Mouse (Mus musculus) lung, embryonic 14.5 days (tissue): ENCODE results near the gene Sgms1. TPM values are rescaled to one million over a fixed set of nuclear protein-coding genes. Genes with fewer than 3 reads are reported as not detected.

ENCODE experiments used
- ATAC-seq: fragments of 200-750 bp; cut with Nextera tagmentation; 2 replicates; pipeline ENCODE4 v1.8.0; 2017; ENCODE audit warnings: mild to moderate bottlenecking, moderate TSS enrichment, moderate library complexity; ENCODE audit not compliant: insufficient read depth
- DNase-seq: peaks from one replicate; pipeline ENCODE4 v3.0.0-alpha.2; 2015
- H3K27ac ChIP-seq: fragments of 300-500 bp; sonication (generic); 2 replicates; pipeline ENCODE4 v1.5.1; 2014; ENCODE audit warnings: low read depth, mild to moderate bottlenecking, moderate library complexity
- H3K27me3 ChIP-seq: fragments of 300-500 bp; sonication (generic); 2 replicates; pipeline ENCODE4 v1.6.1; 2014; ENCODE audit warnings: low read length, control low read depth; ENCODE audit not compliant: insufficient read depth
- H3K36me3 ChIP-seq: fragments of 300-500 bp; sonication (generic); 2 replicates; pipeline ENCODE4 v1.6.1; 2014; ENCODE audit warnings: control low read depth; ENCODE audit not compliant: insufficient read depth
- H3K4me1 ChIP-seq: fragments of 300-500 bp; sonication (generic); 2 replicates; pipeline ENCODE4 v1.6.1; 2014; ENCODE audit warnings: antibody characterized with exemption, control low read depth; ENCODE audit not compliant: insufficient read depth
- H3K4me2 ChIP-seq: fragments of 300-500 bp; sonication (generic); 2 replicates; pipeline ENCODE4 v1.6.1; 2014; ENCODE audit warnings: mild to moderate bottlenecking
- H3K4me3 ChIP-seq: fragments of 300-500 bp; sonication (generic); 2 replicates; pipeline ENCODE4 v1.5.1; 2014; ENCODE audit warnings: low read depth, low read length
- H3K9ac ChIP-seq: fragments of 300-500 bp; sonication (generic); 2 replicates; pipeline ENCODE4 v1.6.1; 2014
- H3K9me3 ChIP-seq: fragments of 300-500 bp; sonication (generic); 2 replicates; pipeline ENCODE4 v1.6.1; 2016; ENCODE audit warnings: low read depth, low read length, control low read depth
- CTCF ChIP-seq: IDR thresholded peaks from 2 replicates; pipeline ENCODE4 v1.5.1; 2016; ENCODE audit warnings: antibody characterized with exemption, low read depth
- WGBS: fragments of 180-500 bp; shearing (Covaris S2); extraction: QIAGEN DNeasy Blood & Tissue Kit; methylation state at CpG from one replicate; pipeline ENCODE4 v1.1.7; 2014; 5-methylcytosine and 5-hydroxymethylcytosine counted together
- polyA plus RNA-seq: library from polyadenylated mRNA; unstranded; fragments of >200 nt; fragmentation: Nextera tagmentation; extraction: Ambion mirVana; gene quantifications from 2 replicates; pipeline ENCODE4 v1.2.1, GENCODE M21; 2014

Sgms1 gene
- polyA plus RNA-seq, 1 experiment from 2014 or later: 50.2 TPM

DNA sequence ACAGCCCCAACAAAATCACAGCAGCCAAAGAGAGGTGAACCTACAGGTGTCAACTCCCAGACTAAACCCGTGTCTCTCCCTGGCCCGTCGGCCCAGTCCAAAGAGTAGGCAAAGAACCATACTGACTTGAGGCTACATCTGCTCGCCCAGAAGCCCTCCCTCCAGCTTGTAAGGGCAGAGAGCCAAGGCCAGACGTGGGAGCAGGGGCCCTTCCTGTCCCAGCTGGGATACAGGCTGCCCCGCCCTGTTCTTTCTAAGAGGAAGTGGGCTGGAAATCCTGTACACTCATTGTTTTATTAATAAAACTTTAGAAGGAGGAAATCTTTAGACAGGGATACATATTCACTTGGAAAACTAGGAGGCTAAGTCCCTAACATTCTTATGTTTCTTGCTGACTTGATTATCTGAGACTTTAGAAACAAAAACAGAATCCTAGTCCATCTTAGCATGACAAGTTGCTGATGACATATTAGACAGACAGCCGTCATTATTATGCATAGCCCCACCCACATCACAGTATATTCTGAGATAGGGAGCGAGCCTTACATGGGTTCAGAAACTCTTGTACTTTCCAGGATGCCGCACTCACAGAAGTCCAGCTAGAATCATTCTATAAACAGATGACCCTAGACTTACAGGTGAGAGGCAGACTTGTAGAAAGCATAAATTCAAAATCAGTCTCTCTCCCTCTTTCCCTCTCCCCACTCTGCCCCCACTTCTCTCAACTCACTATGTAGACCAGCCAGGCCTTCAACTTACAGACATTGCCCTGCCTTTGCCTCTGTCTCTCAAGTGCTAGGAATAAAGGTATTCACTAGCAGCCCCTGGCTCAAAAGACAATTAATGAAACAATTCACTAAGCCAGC, 85.3 kb downstream of the Sgms1 start:
- TF ChIP-seq CTCF: no peak
- H3K9me3 ChIP-seq: no peaks in the 10 kb centered on the region
- no peaks in the 10 kb centered on the region for H3K36me3 ChIP-seq
- no peak overlapping the region for H3K4me3 ChIP-seq
- no peaks in the 10 kb centered on the region for H3K27me3 ChIP-seq
- peak overlapping the region; percentile 94 for H3K27ac ChIP-seq
- peaks cover 19% of the 10 kb centered on the region for H3K4me1 ChIP-seq
- ATAC-seq: peak; percentile 79
- WGBS: 33% methylated on average over 9 of the region's 9 CpGs
- peak; percentile 86 for DNase-seq
- no peak overlapping the region for H3K9ac ChIP-seq
- peak overlapping the region; percentile 34 for H3K4me2 ChIP-seq

DNA sequence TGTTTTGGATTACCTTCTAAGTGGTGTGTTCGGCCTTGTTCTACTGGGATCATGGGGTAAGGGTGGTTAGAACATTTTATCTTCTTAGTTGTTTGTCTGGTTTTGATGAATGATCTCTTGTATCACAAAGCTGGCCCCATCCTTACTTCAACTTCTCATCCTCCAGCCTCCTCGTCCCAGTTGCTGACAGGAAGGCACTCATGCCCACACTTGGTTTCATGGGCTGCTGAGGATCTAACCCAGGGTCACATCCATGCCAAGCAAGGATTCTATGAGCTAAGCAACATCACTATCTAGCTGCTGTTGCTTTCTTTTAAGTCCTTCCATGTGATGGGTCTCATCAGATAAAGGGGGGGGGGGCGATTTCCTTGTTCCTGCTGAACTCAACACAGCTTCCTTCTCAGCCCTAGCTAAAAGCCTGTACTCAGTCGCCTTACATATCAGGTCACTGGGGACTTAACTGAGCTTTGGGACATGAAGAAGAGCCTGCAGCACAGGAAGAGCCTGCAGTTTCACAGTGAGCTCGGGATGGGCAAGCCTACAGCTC, 86.6 kb downstream of the Sgms1 start:
- no peak overlapping the region for H3K9ac ChIP-seq
- TF ChIP-seq CTCF: no peak
- DNase-seq (no peak), ATAC-seq (no peak)
- 78% methylated on average over 5 of the region's 5 CpGs for WGBS
- H3K27ac ChIP-seq: no peak overlapping the region
- H3K4me3 ChIP-seq: no peak overlapping the region
- no peaks in the 10 kb centered on the region for H3K36me3 ChIP-seq
- peaks cover 19% of the 10 kb centered on the region for H3K4me1 ChIP-seq
- no peaks in the 10 kb centered on the region for H3K27me3 ChIP-seq
- H3K9me3 ChIP-seq: no peaks in the 10 kb centered on the region
- no peak overlapping the region for H3K4me2 ChIP-seq

DNA sequence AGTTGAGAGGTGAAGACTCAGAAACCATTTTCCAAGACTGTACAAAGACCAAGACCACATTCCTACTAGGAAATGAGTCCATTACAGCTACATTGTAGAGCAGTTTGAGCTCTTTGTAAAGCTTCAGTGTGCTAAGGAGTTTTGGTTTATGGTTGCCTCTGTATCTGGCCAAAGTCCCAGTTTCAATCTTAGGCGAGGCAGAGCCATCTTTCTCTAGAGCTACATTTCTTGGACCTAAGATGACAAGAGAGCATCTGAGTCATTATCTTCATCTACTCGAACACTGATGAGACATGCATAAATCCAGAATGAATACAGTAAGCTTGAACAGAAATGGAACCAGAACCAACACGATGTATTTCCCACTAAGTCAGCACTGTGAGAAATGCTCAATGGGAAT, 87.9 kb downstream of the Sgms1 start:
- TF ChIP-seq CTCF: no peak
- Histone ChIP-seq H3K27me3 (no peaks in the 10 kb centered on the region), H3K4me3 (no peak overlapping the region), H3K4me2 (no peak overlapping the region), H3K9me3 (no peaks in the 10 kb centered on the region), H3K27ac (no peak overlapping the region), H3K4me1 (peaks cover 19% of the 10 kb centered on the region), H3K36me3 (no peaks in the 10 kb centered on the region), H3K9ac (no peak overlapping the region)
- ATAC-seq (no peak), DNase-seq (no peak)
- 71% methylated on average over 3 of the region's 3 CpGs for WGBS

DNA sequence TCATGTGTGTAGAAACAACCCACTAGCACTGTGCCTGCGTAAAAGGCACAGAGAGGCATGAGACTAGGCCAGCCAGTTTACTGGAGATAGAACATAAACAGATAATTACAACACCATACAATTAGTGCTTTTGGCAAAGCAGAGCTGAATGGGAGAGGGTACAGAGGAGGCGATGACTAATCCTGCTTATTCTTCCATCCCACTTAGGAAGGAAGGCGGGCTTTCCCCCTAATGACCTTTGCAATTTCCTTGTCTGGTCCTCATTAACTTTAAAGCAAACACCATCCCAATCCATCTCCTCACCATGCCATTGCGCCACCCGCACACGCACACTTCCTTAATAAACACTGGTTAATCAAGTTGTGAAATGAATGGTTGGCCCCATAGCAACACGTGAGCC, 91.3 kb downstream of the Sgms1 start:
- no peak overlapping the region for H3K9ac ChIP-seq
- DNase-seq: no peak
- no peaks in the 10 kb centered on the region for H3K27me3 ChIP-seq
- 77% methylated on average over 7 of the region's 7 CpGs for WGBS
- H3K4me1 ChIP-seq: no peaks in the 10 kb centered on the region
- TF ChIP-seq CTCF: no peak
- ATAC-seq: no peak
- no peak overlapping the region for H3K4me2 ChIP-seq
- H3K9me3 ChIP-seq: no peaks in the 10 kb centered on the region
- H3K36me3 ChIP-seq: no peaks in the 10 kb centered on the region
- no peak overlapping the region for H3K27ac ChIP-seq
- H3K4me3 ChIP-seq: no peak overlapping the region

DNA sequence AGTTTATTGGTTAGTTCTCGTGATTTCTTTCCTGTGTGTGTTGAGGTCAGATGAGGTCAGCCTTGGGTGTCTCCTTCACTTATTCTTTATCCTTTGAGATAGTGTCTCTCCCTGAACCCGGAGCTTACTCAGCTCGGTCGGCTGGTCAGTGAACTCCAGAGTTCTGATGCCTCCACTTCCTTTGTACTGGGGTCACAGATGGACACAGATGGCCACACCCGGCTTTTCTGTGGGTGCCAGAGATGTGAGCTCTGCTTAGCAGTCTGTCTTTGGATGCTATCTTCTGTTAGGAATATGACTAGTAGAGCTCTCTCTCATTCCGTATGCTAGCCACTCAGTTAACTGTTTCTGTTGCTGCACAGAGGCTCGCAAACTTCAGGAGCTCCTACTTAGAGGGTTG, 92.7 kb downstream of the Sgms1 start:
- Histone ChIP-seq H3K4me3 (no peak overlapping the region), H3K27ac (no peak overlapping the region), H3K4me2 (no peak overlapping the region), H3K9me3 (no peaks in the 10 kb centered on the region), H3K4me1 (peaks cover 5% of the 10 kb centered on the region), H3K9ac (no peak overlapping the region), H3K27me3 (no peaks in the 10 kb centered on the region), H3K36me3 (no peaks in the 10 kb centered on the region)
- no peak for ATAC-seq
- no peak for TF ChIP-seq CTCF
- no peak for DNase-seq
- 79% methylated on average over 7 of the region's 7 CpGs for WGBS

DNA sequence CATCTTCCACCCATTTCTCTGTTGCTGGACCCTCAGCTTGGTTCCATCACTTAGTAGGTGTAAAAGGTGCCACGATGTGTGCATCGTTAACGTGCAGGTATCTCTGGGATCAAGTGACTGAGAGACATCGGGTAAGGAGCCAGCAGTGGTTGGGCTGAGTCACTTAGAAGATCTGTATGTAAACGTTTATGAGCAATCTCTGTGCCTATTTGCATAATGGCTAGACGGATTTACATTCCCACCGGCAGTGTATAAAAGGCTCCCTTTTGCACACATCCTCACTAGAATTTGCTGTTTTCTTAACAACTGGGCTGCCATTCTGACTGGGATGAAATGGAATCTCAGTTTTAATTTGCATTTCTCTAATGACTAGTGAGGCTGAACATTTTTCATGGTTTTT, 93.9 kb downstream of the Sgms1 start:
- no peaks in the 10 kb centered on the region for H3K36me3 ChIP-seq
- no peak for ATAC-seq
- no peak overlapping the region for H3K9ac ChIP-seq
- H3K4me1 ChIP-seq: peaks cover 7% of the 10 kb centered on the region
- no peaks in the 10 kb centered on the region for H3K27me3 ChIP-seq
- no peak overlapping the region for H3K4me3 ChIP-seq
- no peaks in the 10 kb centered on the region for H3K9me3 ChIP-seq
- no peak overlapping the region for H3K4me2 ChIP-seq
- no peak for DNase-seq
- TF ChIP-seq CTCF: no peak
- H3K27ac ChIP-seq: no peak overlapping the region
- WGBS: 69% methylated on average over 7 of the region's 7 CpGs
